Mouse (Mus musculus) v-Abl transformed pro-B cells (cell line): ENCODE data around the gene Snapc2.

Experiments used
- in situ Hi-C, 2 experiments: fragments of 400-800 bp; cut with MboI; formaldehyde crosslinking; loops; one replicate each; pipeline ENCODE4 v1.15.1; 2025; ENCODE audit not compliant: unreplicated experiment in 2 of 2

Snapc2 gene

GRCm38 (mm10) chr8:4259125-4259804 lies 6.4 kb downstream of the Snapc2 start, which contains the start of gene Ctxn1:
Gene Ctxn1 (minus strand): TSS chr8:4259274.
- in situ Hi-C loops: loop anchor here (5.0 to 10.0 kb wide), 4 partner anchors 63 to 256 kb away; no protein-coding TSS in a partner anchor

GRCm38 (mm10) chr8:4259805-4260170 lies 6.9 kb downstream of the Snapc2 start:
- in situ Hi-C loops: loop anchor here (5.0 to 10.0 kb wide), 6 partner anchors 62 to 255 kb away; no protein-coding TSS in a partner anchor

GRCm38 (mm10) chr8:4263105-4263791 lies 10.4 kb downstream of the Snapc2 start:
- in situ Hi-C loops: loop anchor here (5.0 kb wide), 2 partner anchors 66 to 109 kb away; no protein-coding TSS in a partner anchor

GRCm38 (mm10) chr8:4265160-4265914 lies 12.5 kb downstream of the Snapc2 start:
- in situ Hi-C loops: no loop called here

GRCm38 (mm10) chr8:4267627-4268026 lies 14.7 kb downstream of the Snapc2 start:
- in situ Hi-C loops: no loop called here

GRCm38 (mm10) chr8:4269609-4270008 lies 16.7 kb downstream of the Snapc2 start:
- in situ Hi-C loops: loop anchor here in 1 of 2 experiments (10.0 kb wide), 1 partner anchor 95 kb away; no protein-coding TSS in a partner anchor

- in situ Hi-C loops: loop anchor here in 1 of 2 experiments (10.0 kb wide), 1 partner anchor 89 kb away; no protein-coding TSS in a partner anchor
Measured at GRCm38 (mm10) chr8:4275275-4276110, 22.6 kb downstream of the Snapc2 start, which contains the start of gene Timm44. Gene Timm44 (minus strand): TSS chr8:4275913.

GRCm38 (mm10) chr8:4276111-4276465 lies 23.2 kb downstream of the Snapc2 start:
- in situ Hi-C loops: loop anchor here in 1 of 2 experiments (10.0 kb wide), 1 partner anchor 89 kb away; no protein-coding TSS in a partner anchor

GRCm38 (mm10) chr8:4292738-4293137 lies 39.9 kb downstream of the Snapc2 start:
- in situ Hi-C loops: no loop called here

GRCm38 (mm10) chr8:4297822-4298221 lies 44.9 kb downstream of the Snapc2 start:
- in situ Hi-C loops: no loop called here

GRCm38 (mm10) chr8:4304124-4304547 lies 51.3 kb downstream of the Snapc2 start:
- in situ Hi-C loops: no loop called here
